Mouse (Mus musculus) midbrain, embryonic 10.5 days (tissue): ENCODE results near the gene Sun1. TPM values are rescaled to one million over a fixed set of nuclear protein-coding genes. Genes with fewer than 3 reads are reported as not detected.
A peak's percentile ranks its signal among the peaks of the same experiment; 100 is the strongest.

ENCODE experiments used
- DNase-seq: peaks from one replicate; pipeline ENCODE4 v3.0.0-alpha.2; 2017; ENCODE audit warnings: low spot score
- H3K27ac ChIP-seq: fragments of 300-500 bp; sonication (generic); replicated peaks from 2 replicates; pipeline ENCODE4 v1.5.1; 2016; ENCODE audit warnings: mild to moderate bottlenecking
- H3K27me3 ChIP-seq: fragments of 300-500 bp; sonication (generic); 2 replicates; pipeline ENCODE4 v1.6.1; 2016; ENCODE audit warnings: low read depth, mild to moderate bottlenecking; ENCODE audit not compliant: poor library complexity, severe bottlenecking
- H3K36me3 ChIP-seq: fragments of 300-500 bp; sonication (generic); 2 replicates; pipeline ENCODE4 v1.6.1; 2016; ENCODE audit warnings: mild to moderate bottlenecking, moderate library complexity
- H3K4me1 ChIP-seq: fragments of 300-500 bp; sonication (generic); 2 replicates; pipeline ENCODE4 v1.6.1; 2016
- H3K4me3 ChIP-seq: fragments of 300-500 bp; sonication (generic); 2 replicates; pipeline ENCODE4 v1.5.1; 2016; ENCODE audit warnings: mild to moderate bottlenecking, moderate library complexity
- H3K9me3 ChIP-seq: fragments of 300-500 bp; sonication (generic); replicated peaks from 2 replicates; pipeline ENCODE4 v1.6.1; 2016; ENCODE audit warnings: mild to moderate bottlenecking
- WGBS: fragments of 180-500 bp; shearing (Covaris S2); methylation state at CpG from one replicate; pipeline ENCODE4 v1.1.7; 2016; 5-methylcytosine and 5-hydroxymethylcytosine counted together
- polyA plus RNA-seq: library from polyadenylated mRNA; unstranded; fragments of >200 nt; fragmentation: Nextera tagmentation; extraction: Ambion mirVana; gene quantifications from 2 replicates; pipeline ENCODE4 v1.2.1, GENCODE M21; 2016

The Sun1 gene
- 46.9 and 49.6 TPM in 2 replicates for polyA plus RNA-seq

- 0 out of 2 replicates have a peak, but pooled peaks cover 7% of the 10 kb centered on the region for H3K36me3 ChIP-seq
- no peaks in the 10 kb centered on the region for H3K9me3 ChIP-seq
- H3K4me3 ChIP-seq: peak within 1 kb of the TSS; percentile 98
- H3K27ac ChIP-seq: peak within 1 kb of the TSS; percentile 91
- DNase-seq: peak; percentile 99
- 1% methylated on average over 64 of the region's 64 CpGs for WGBS
- H3K4me1 ChIP-seq: peaks cover 25% of the 10 kb centered on the region
- no peaks in the 10 kb centered on the region for H3K27me3 ChIP-seq
Observed at GRCm38 (mm10) chr5:139199995-139200769, at the start of gene Sun1. Gene Sun1, plus strand, starts transcription at chr5:139200637.

DNA sequence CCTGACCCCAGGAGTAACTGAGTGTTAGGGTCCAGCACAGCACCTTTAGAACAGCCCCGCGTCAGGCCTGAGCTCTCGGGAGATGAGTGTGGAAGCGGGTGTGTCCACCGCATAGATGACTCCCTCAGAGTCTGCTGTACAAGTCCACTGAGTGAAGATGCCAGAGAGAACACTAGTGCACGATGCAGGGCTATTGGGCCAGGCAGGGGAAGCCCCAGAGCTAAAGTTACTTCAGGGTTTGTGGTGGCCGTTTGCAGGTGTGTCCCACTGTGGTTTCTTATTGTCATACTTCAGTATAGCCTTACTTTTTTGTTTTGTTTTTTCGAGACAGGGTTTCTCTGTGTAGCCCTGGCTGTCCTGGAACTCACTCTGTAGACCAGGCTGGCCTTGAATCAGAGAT is 39.5 kb upstream of the Sun1 start:
- WGBS: 92% methylated on average over 8 of the region's 8 CpGs
- H3K27ac ChIP-seq: no peak overlapping the region
- H3K4me3 ChIP-seq: no peak overlapping the region
- no peaks in the 10 kb centered on the region for H3K4me1 ChIP-seq
- H3K36me3 ChIP-seq: peaks cover 89% of the 10 kb centered on the region
- H3K9me3 ChIP-seq: no peaks in the 10 kb centered on the region
- no peak for DNase-seq
- H3K27me3 ChIP-seq: no peaks in the 10 kb centered on the region

DNA sequence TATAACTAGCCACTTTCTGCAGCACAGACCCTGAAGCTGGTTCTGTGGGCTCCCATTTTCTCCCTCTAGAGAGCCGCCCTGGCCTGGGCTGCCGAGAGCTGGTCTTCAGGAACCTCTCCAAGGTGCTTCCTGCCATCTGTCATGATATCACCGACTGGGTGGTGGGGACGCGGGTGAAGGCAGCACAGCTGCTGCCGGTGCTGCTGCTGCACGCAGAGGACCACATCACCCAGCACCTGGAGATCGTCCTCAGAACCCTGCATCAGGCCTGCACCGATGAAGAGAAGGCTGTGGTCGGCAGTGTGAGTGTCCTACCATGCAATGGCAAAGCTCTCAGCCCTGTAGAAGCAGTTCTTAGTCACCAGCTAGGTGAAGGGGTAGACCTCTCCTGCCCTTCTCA is 38.8 kb upstream of the Sun1 start:
- DNase-seq: no peak
- peaks cover 89% of the 10 kb centered on the region for H3K36me3 ChIP-seq
- 92% methylated on average over 10 of the region's 10 CpGs for WGBS

DNA sequence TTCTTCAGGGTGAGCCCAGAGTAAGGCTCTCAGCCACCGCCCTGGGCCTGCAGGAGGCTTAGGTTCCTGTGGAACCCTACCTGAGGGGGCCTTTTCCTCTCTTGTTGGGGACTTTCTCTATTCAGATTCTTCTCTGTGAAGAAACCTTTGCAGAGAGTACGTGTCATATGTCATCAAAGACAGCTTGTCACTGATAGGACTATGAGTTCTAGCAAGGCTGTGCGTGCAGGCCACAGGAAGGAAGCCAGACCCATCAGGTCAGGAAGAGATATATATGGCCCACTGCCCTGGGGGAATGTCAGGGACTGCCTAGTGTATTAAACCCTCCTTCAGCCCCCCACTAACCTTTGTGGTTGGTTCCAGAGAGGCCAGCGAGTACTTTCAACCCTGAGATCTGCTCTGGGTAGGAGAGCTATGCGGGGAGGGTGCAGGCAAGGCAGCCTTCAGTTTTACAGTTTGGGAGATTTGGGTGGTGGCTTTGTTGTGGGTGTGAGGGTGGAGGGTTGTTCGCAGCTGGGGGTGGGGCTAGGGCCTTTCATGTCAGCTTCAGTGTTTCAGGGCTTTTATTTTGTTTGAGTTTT is 33.6 kb upstream of the Sun1 start:
- Histone ChIP-seq H3K27ac (no peak overlapping the region), H3K4me1 (no peaks in the 10 kb centered on the region), H3K4me3 (no peak overlapping the region), H3K27me3 (no peaks in the 10 kb centered on the region), H3K36me3 (peaks cover 99% of the 10 kb centered on the region), H3K9me3 (no peaks in the 10 kb centered on the region)
- DNase-seq: no peak
- 93% methylated on average over 6 of the region's 6 CpGs for WGBS

More for the DNA sequence above, 38.8 kb upstream of the Sun1 start:
- H3K9me3 ChIP-seq: no peaks in the 10 kb centered on the region
- no peaks in the 10 kb centered on the region for H3K27me3 ChIP-seq
- H3K4me1 ChIP-seq: no peaks in the 10 kb centered on the region
- no peak overlapping the region for H3K27ac ChIP-seq
- H3K4me3 ChIP-seq: no peak overlapping the region

DNA sequence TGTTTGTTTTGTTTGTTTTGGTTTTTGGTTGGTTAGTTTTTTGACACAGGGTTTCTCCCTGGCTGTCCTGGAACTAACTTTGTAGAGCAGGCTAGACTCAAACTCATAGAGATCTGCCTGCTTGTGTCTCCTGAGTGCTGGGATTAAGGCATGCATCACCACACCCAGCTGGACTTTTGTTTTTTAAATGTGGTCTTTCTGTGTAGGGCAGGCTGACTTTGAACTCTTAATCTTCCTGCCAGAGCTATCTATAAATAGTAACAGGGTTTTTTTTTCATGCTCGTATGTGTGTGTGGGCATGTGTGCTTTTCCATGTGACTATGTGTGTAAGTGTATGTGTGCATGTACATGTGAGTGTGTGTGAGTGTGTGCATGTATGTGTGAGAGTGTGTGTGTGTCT is 32.9 kb upstream of the Sun1 start:
- peaks cover 99% of the 10 kb centered on the region for H3K36me3 ChIP-seq
- H3K27ac ChIP-seq: no peak overlapping the region
- 82% methylated on average over 1 of the region's 1 CpGs for WGBS
- no peak overlapping the region for H3K4me3 ChIP-seq
- no peaks in the 10 kb centered on the region for H3K4me1 ChIP-seq
- H3K9me3 ChIP-seq: no peaks in the 10 kb centered on the region
- DNase-seq: no peak
- H3K27me3 ChIP-seq: no peaks in the 10 kb centered on the region

DNA sequence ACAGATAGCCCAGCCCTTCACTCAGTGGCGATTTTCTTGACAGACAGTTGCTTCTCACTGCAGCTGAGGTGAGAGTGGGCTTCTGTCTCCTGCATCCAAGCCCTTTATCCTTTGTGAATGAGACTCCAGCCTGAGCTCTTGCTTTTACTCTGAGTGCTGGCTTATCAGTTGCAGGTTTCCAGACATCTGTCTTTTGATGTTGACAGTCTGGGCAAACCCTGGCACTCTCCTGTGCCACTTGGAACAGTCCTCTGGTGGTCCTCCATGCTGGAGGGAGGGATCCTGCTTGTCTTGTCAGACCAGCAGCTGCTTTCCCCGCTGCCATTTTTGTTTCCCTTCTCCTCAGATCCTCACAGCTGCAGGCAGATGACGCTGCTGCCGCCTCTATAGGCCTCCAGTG is 28.5 kb upstream of the Sun1 start:
- peaks cover 93% of the 10 kb centered on the region for H3K36me3 ChIP-seq
- peaks cover 18% of the 10 kb centered on the region for H3K4me1 ChIP-seq
- no peaks in the 10 kb centered on the region for H3K9me3 ChIP-seq
- H3K4me3 ChIP-seq: no peak overlapping the region
- H3K27me3 ChIP-seq: no peaks in the 10 kb centered on the region
- 93% methylated on average over 4 of the region's 4 CpGs for WGBS
- no peak overlapping the region for H3K27ac ChIP-seq
- DNase-seq: no peak

DNA sequence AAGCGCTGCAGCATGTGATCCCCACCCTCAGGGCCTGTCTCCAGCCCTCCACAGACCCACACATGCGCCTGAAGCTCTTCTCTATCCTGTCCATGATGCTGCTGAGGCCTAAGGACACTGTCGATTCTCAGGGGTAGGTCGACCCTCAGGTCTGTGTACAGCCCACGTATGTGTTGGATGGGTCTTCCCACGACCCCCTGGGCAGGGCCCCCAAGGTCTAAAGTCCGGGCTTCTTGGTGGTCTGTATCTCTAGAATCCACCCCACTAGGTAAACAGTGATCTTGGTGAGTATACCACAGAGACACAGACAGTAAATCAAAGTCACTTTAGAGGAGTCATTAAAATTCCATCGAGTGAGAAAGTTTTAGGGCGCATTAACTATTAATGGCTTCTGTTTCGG is 26.3 kb upstream of the Sun1 start:
- Histone ChIP-seq H3K9me3 (no peaks in the 10 kb centered on the region), H3K4me3 (no peak overlapping the region), H3K27ac (peak overlapping the region; percentile 74)

GRCm38 (mm10) chr5:139174556-139175547 is 25.6 kb upstream of the Sun1 start:
- 69% methylated on average over 8 of the region's 10 CpGs for WGBS
- no peak for DNase-seq
- Histone ChIP-seq H3K27ac (0 out of 2 replicates have a peak overlapping the region, but pooled peaks have one; percentile 74), H3K4me3 (no peak overlapping the region), H3K9me3 (no peaks in the 10 kb centered on the region), H3K36me3 (peaks cover 92% of the 10 kb centered on the region), H3K4me1 (peaks cover 18% of the 10 kb centered on the region), H3K27me3 (no peaks in the 10 kb centered on the region)

More for the DNA sequence above, 26.3 kb upstream of the Sun1 start:
- peaks cover 18% of the 10 kb centered on the region for H3K4me1 ChIP-seq
- H3K36me3 ChIP-seq: peaks cover 92% of the 10 kb centered on the region
- H3K27me3 ChIP-seq: no peaks in the 10 kb centered on the region
- 69% methylated on average over 10 of the region's 10 CpGs for WGBS
- no peak for DNase-seq

GRCm38 (mm10) chr5:139178895-139179631 is 21.4 kb upstream of the Sun1 start:
- peaks cover 98% of the 10 kb centered on the region for H3K36me3 ChIP-seq
- DNase-seq: peak; percentile 69
- WGBS: 31% methylated on average over 11 of the region's 11 CpGs

GRCm38 (mm10) chr5:139183131-139183530 is 17.3 kb upstream of the Sun1 start:
- no peaks in the 10 kb centered on the region for H3K27me3 ChIP-seq
- H3K27ac ChIP-seq: no peak overlapping the region
- no peaks in the 10 kb centered on the region for H3K9me3 ChIP-seq
- DNase-seq: no peak
- no peaks in the 10 kb centered on the region for H3K4me1 ChIP-seq
- WGBS: 86% methylated on average over 2 of the region's 2 CpGs
- H3K36me3 ChIP-seq: peaks cover 98% of the 10 kb centered on the region
- no peak overlapping the region for H3K4me3 ChIP-seq

More at GRCm38 (mm10) chr5:139178895-139179631, 21.4 kb upstream of the Sun1 start:
- H3K4me3 ChIP-seq: no peak overlapping the region
- H3K4me1 ChIP-seq: peaks cover 15% of the 10 kb centered on the region
- H3K27me3 ChIP-seq: no peaks in the 10 kb centered on the region
- no peak overlapping the region for H3K27ac ChIP-seq
- no peaks in the 10 kb centered on the region for H3K9me3 ChIP-seq

GRCm38 (mm10) chr5:139183601-139184000 is 16.8 kb upstream of the Sun1 start:
- H3K27me3 ChIP-seq: no peaks in the 10 kb centered on the region
- H3K4me3 ChIP-seq: no peak overlapping the region
- 92% methylated on average over 9 of the region's 9 CpGs for WGBS
- no peak for DNase-seq
- no peak overlapping the region for H3K27ac ChIP-seq
- H3K4me1 ChIP-seq: no peaks in the 10 kb centered on the region
- H3K9me3 ChIP-seq: no peaks in the 10 kb centered on the region
- H3K36me3 ChIP-seq: peaks cover 98% of the 10 kb centered on the region

DNA sequence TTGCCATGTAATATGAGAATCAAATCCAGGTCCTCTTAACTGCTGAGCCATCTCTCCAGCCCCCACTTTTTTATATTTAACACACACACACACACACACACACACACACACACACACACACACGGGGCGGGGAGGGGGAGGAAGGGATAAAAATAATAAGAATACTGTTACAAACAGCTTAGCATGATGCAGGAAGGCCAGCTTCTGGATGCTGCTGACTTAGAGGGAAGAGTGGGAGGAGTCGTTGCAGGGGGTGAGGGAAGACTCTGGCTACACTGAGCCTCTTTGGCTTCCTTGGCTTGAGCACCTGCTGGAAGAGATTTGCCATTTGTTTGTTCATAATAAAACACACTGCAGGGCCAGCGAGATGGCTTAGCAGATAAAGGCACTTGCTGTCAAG is 15.5 kb upstream of the Sun1 start:
- H3K27ac ChIP-seq: no peak overlapping the region
- no peaks in the 10 kb centered on the region for H3K27me3 ChIP-seq
- H3K4me3 ChIP-seq: no peak overlapping the region
- 84% methylated on average over 4 of the region's 4 CpGs for WGBS
- no peaks in the 10 kb centered on the region for H3K9me3 ChIP-seq
- peaks cover 88% of the 10 kb centered on the region for H3K36me3 ChIP-seq
- H3K4me1 ChIP-seq: no peaks in the 10 kb centered on the region
- DNase-seq: no peak
